Mouse (Mus musculus) ES-E14 (cell line): ENCODE measurements around the gene Sbk1.

Source experiments
- CHD2 ChIP-seq: IDR thresholded peaks from 2 replicates; pipeline ENCODE4 v1.6.1; 2014; ENCODE audit warnings: mild to moderate bottlenecking, low read depth, low read length, inconsistent platforms
- HCFC1 ChIP-seq: IDR thresholded peaks from 2 replicates; pipeline ENCODE4 v1.6.1; 2012; ENCODE audit warnings: low read length, inconsistent platforms, borderline replicate concordance; ENCODE audit not compliant: insufficient read depth
- MAFK ChIP-seq: IDR thresholded peaks from 2 replicates; pipeline ENCODE4 v1.6.1; 2014; ENCODE audit warnings: mild to moderate bottlenecking, low read depth, low read length, inconsistent platforms; ENCODE audit not compliant: insufficient read depth
- ZC3H11A ChIP-seq: IDR thresholded peaks from 2 replicates; pipeline ENCODE4 v1.6.1; 2012; ENCODE audit warnings: low read depth, mild to moderate bottlenecking, inconsistent platforms, low read length, borderline replicate concordance
- ZNF384 ChIP-seq: IDR thresholded peaks from 2 replicates; pipeline ENCODE4 v1.6.1; 2012; ENCODE audit warnings: low read depth, low read length, inconsistent platforms

GRCm38 (mm10) chr7:126280696-126281095, 8.3 kb downstream of the Sbk1 start:
- TF ChIP-seq ZC3H11A (no peak), MAFK (no peak), HCFC1 (no peak), ZNF384 (no peak), CHD2 (no peak)
